In the genomic region with DNA sequence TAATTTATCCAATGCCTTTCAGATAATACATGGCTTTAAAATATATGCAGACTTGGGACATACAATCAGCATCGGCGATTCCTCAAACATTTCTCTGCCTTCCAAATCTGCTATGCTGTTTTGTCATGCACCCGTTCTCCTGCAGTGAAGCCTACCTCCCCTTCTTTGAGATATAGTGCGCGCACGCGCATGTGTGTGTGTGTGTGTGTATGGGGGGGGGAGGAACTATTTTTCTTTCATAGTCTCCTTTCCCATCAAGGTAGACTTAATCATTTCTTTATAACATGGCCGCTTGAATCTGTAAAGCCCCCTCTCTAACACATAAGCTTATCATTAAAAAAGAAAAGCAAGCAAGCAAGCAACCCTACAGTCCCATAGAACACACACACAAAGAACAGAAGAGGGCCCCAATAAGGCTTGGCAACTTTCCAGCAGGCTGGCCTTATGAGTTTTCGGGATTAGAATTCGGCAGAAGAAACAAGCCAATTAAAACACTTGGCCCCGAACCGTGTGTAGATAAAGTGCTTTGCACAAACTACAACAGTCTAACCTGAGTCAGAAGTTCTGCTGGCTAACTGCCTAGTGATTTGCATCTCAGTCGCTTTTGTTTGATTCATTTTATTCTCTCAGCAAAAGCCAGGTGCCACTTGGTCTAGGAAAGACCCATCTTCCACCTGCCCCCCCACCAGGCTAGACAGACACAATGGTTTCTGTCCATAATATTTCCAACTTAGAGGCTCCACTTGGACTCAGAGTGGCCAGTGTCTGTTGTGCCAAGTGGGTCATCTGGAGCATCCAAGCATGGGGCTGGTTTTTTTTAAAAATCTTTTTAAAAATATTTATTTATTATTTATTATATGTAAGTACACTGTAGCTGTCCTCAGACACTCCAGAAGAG, we compare ENCODE assay signal across 24 mouse cellular contexts.
DNase-seq lines count a peak whose midpoint lies in the region; ATAC-seq and TF ChIP-seq lines count a peak whose summit lies in the region.
"Had no signal": no experiment of that assay in that cellular context is flagged by ENCODE, and none has a peak within 500 bp of the region (broad histone marks: within the 10 kb centered on the region; RNA-seq: fewer than 3 reads in every experiment).

No protein-coding gene starts in this region.

- no peak overlapping the region for H3K9ac ChIP-seq in embryonic facial prominence, embryonic 14.5 days (ENCODE audit: low read depth, low read length)
- H3K9ac ChIP-seq in lung, embryonic 14.5 days = no peak overlapping the region
- H3K9ac ChIP-seq in forebrain, embryonic 11.5 days (ENCODE audit: low read length) = no peak overlapping the region
- no peak overlapping the region for H3K9ac ChIP-seq in forebrain, embryonic 16.5 days (replicated peaks; ENCODE audit: low read depth, low read length)
- H3K9ac ChIP-seq: hindbrain, embryonic 15.5 days; limb, embryonic 13.5 days; liver, embryonic 12.5 days had no signal

- no peaks in the 10 kb centered on the region for H3K36me3 ChIP-seq in embryonic facial prominence, embryonic 14.5 days (ENCODE audit: control insufficient read depth, insufficient read depth, low read length)
- H3K36me3 ChIP-seq in embryonic facial prominence, embryonic 10.5 days (replicated peaks) = no peaks in the 10 kb centered on the region
- no peaks in the 10 kb centered on the region for H3K36me3 ChIP-seq in lung, embryonic 14.5 days (ENCODE audit: insufficient read depth)
- H3K36me3 ChIP-seq in forebrain, embryonic 11.5 days (ENCODE audit: control insufficient read depth, insufficient read depth, low read length) = no peaks in the 10 kb centered on the region
- no peaks in the 10 kb centered on the region for H3K36me3 ChIP-seq in forebrain, embryonic 16.5 days (ENCODE audit: control insufficient read depth, insufficient read depth)
- H3K36me3 ChIP-seq: hindbrain, embryonic 10.5 days; hindbrain, embryonic 15.5 days; limb, embryonic 13.5 days; liver, embryonic 12.5 days; midbrain, embryonic 10.5 days had no signal

- no peak overlapping the region for H3K27ac ChIP-seq in embryonic facial prominence, embryonic 14.5 days (replicated peaks; ENCODE audit: low read depth, low read length)
- H3K27ac ChIP-seq in embryonic facial prominence, embryonic 10.5 days (replicated peaks) = no peak overlapping the region
- H3K27ac ChIP-seq in lung, embryonic 14.5 days (ENCODE audit: low read depth) = no peak overlapping the region
- peak overlapping the region; percentile 57; the same call in 1 of the 2 replicates for H3K27ac ChIP-seq in forebrain, embryonic 11.5 days (ENCODE audit: low read depth, low read length)
- H3K27ac ChIP-seq in forebrain, embryonic 16.5 days (ENCODE audit: low read length) = no peak overlapping the region
- H3K27ac ChIP-seq: hindbrain, embryonic 10.5 days; hindbrain, embryonic 15.5 days; limb, embryonic 13.5 days; liver, embryonic 12.5 days; midbrain, embryonic 10.5 days had no signal

- no peaks in the 10 kb centered on the region for H3K9me3 ChIP-seq in embryonic facial prominence, embryonic 14.5 days (ENCODE audit: control insufficient read depth, low read length)
- no peaks in the 10 kb centered on the region for H3K9me3 ChIP-seq in embryonic facial prominence, embryonic 10.5 days
- H3K9me3 ChIP-seq in lung, embryonic 14.5 days (ENCODE audit: low read depth, low read length) = no peaks in the 10 kb centered on the region
- H3K9me3 ChIP-seq in forebrain, embryonic 11.5 days (ENCODE audit: control insufficient read depth, low read length) = no peaks in the 10 kb centered on the region
- H3K9me3 ChIP-seq in forebrain, embryonic 16.5 days (ENCODE audit: control insufficient read depth, low read length) = 0 out of 2 replicates have a peak, but pooled peaks cover 5% of the 10 kb centered on the region
- H3K9me3 ChIP-seq: hindbrain, embryonic 15.5 days; limb, embryonic 13.5 days; liver, embryonic 12.5 days had no signal

- 79% methylated on average over 13 of the region's 13 CpGs for WGBS in embryonic facial prominence, embryonic 14.5 days
- 94% methylated on average over 13 of the region's 13 CpGs for WGBS in embryonic facial prominence, embryonic 10.5 days
- 81% methylated on average over 13 of the region's 13 CpGs for WGBS in lung, embryonic 14.5 days
- 68% methylated on average over 13 of the region's 13 CpGs for WGBS in forebrain, embryonic 11.5 days
- WGBS in forebrain, embryonic 16.5 days = 10% methylated on average over 13 of the region's 13 CpGs

- no peak for TF ChIP-seq CTCF in lung, embryonic 14.5 days (IDR thresholded peaks at IDR 0.05; ENCODE audit: low read depth)

- H3K4me3 ChIP-seq in embryonic facial prominence, embryonic 14.5 days (ENCODE audit: low read depth, low read length) = no peak overlapping the region
- no peak overlapping the region for H3K4me3 ChIP-seq in embryonic facial prominence, embryonic 10.5 days
- no peak overlapping the region for H3K4me3 ChIP-seq in lung, embryonic 14.5 days (ENCODE audit: low read depth, low read length)
- H3K4me3 ChIP-seq in forebrain, embryonic 11.5 days (ENCODE audit: low read depth, low read length) = no peak overlapping the region
- no peak overlapping the region for H3K4me3 ChIP-seq in forebrain, embryonic 16.5 days (replicated peaks; ENCODE audit: low read length)
- H3K4me3 ChIP-seq: hindbrain, embryonic 10.5 days; hindbrain, embryonic 15.5 days; limb, embryonic 13.5 days; liver, embryonic 12.5 days; midbrain, embryonic 10.5 days had no signal

- no peak overlapping the region for H3K4me2 ChIP-seq in embryonic facial prominence, embryonic 14.5 days (ENCODE audit: low read depth, low read length)
- no peak overlapping the region for H3K4me2 ChIP-seq in lung, embryonic 14.5 days
- H3K4me2 ChIP-seq in forebrain, embryonic 11.5 days (ENCODE audit: low read depth, low read length, severe bottlenecking) = no peak overlapping the region
- H3K4me2 ChIP-seq in forebrain, embryonic 16.5 days (ENCODE audit: low read length) = no peak overlapping the region
- H3K4me2 ChIP-seq: hindbrain, embryonic 15.5 days; limb, embryonic 13.5 days; liver, embryonic 12.5 days had no signal

- H3K4me1 ChIP-seq in embryonic facial prominence, embryonic 14.5 days (ENCODE audit: control insufficient read depth, insufficient read depth, low read length) = no peaks in the 10 kb centered on the region
- H3K4me1 ChIP-seq in embryonic facial prominence, embryonic 10.5 days = peaks cover 3% of the 10 kb centered on the region; the same call in 1 of the 2 replicates
- no peaks in the 10 kb centered on the region for H3K4me1 ChIP-seq in lung, embryonic 14.5 days (ENCODE audit: insufficient read depth)
- H3K4me1 ChIP-seq in forebrain, embryonic 11.5 days (replicated peaks; ENCODE audit: control insufficient read depth, insufficient read depth, low read length) = 0 out of 2 replicates have a peak, but pooled peaks cover 3% of the 10 kb centered on the region
- H3K4me1 ChIP-seq in forebrain, embryonic 16.5 days (replicated peaks; ENCODE audit: control insufficient read depth, insufficient read depth, low read length) = peaks cover 11% of the 10 kb centered on the region
- H3K4me1 ChIP-seq: liver, embryonic 12.5 days; midbrain, embryonic 10.5 days had no signal

- ATAC-seq in embryonic facial prominence, embryonic 14.5 days (ENCODE audit: low read depth) = no peak
- 0 out of 2 replicates have a peak, but pooled peaks have one; percentile 38 for ATAC-seq in lung, embryonic 14.5 days (ENCODE audit: insufficient read depth)
- ATAC-seq in forebrain, embryonic 11.5 days (replicated peaks; ENCODE audit: low FRiP score) = peak; percentile 89
- ATAC-seq in forebrain, embryonic 16.5 days = peak; percentile 59
- ATAC-seq: inflammation-experienced regulatory T-cells, adult 6 months; liver, embryonic 12.5 days had no signal

- no peaks in the 10 kb centered on the region for H3K27me3 ChIP-seq in embryonic facial prominence, embryonic 14.5 days (replicated peaks; ENCODE audit: control insufficient read depth, insufficient read depth, low read length)
- no peaks in the 10 kb centered on the region for H3K27me3 ChIP-seq in embryonic facial prominence, embryonic 10.5 days (replicated peaks; ENCODE audit: low read depth, poor library complexity, severe bottlenecking)
- H3K27me3 ChIP-seq in lung, embryonic 14.5 days (ENCODE audit: insufficient read depth, low read length) = no peaks in the 10 kb centered on the region
- no peaks in the 10 kb centered on the region for H3K27me3 ChIP-seq in forebrain, embryonic 11.5 days (ENCODE audit: control insufficient read depth, insufficient read depth, low read length)
- no peaks in the 10 kb centered on the region for H3K27me3 ChIP-seq in forebrain, embryonic 16.5 days (replicated peaks; ENCODE audit: control insufficient read depth, insufficient read depth, low read length)
- H3K27me3 ChIP-seq: hindbrain, embryonic 15.5 days; limb, embryonic 13.5 days; liver, embryonic 12.5 days had no signal

- DNase-seq in embryonic facial prominence, embryonic 14.5 days (ENCODE audit: low spot score) = peak; percentile 33
- no peak for DNase-seq in embryonic facial prominence, embryonic 10.5 days (ENCODE audit: low spot score)
- DNase-seq in lung, embryonic 14.5 days = peak; percentile 42
- DNase-seq in lung, postnatal 36 days = no peak
- peak; percentile 72 for DNase-seq in forebrain, embryonic 11.5 days (ENCODE audit: low spot score)
- DNase-seq in thymus, postnatal 10 days (ENCODE audit: low spot score in 2 of 2) = no peak
- DNase-seq in lung, postnatal 14 days = no peak
- DNase-seq: adrenal gland, adult 8-10 months; cerebellum, adult 8-10 months; cerebellum, postnatal 25 days; heart, postnatal 14 days; kidney, adult 11 months; kidney, postnatal 14 days; lung, adult 18-20 months; lung, postnatal 10 days; right cerebral cortex, postnatal 25 days; thymus, postnatal 25 days had no signal

Comparison
In these comparisons a context has a peak if more than half of its experiments do, and no peak if none do; other contexts are left out.
1. DNase-seq: peak in embryonic facial prominence, embryonic 14.5 days (single experiment), lung, embryonic 14.5 days (single experiment) and forebrain, embryonic 11.5 days (single experiment); none in embryonic facial prominence, embryonic 10.5 days (single experiment), lung, postnatal 36 days (single experiment), thymus, postnatal 10 days (0 of 2) and lung, postnatal 14 days (single experiment).